Mouse (Mus musculus) MEL (cell line): ENCODE data around the gene Tbck. TPM values are rescaled to one million over a fixed set of nuclear protein-coding genes. Genes with fewer than 3 reads are reported as not detected.

Source experiments
- DNase-seq: peaks from one replicate; pipeline ENCODE4 v3.0.0; 2011; ENCODE audit warnings: low read depth, low spot score
- H3K27ac ChIP-seq: 2 replicates; pipeline ENCODE4 v1.5.1; 2012; ENCODE audit warnings: low read depth, mild to moderate bottlenecking, control low read depth, low read length, moderate library complexity; ENCODE audit not compliant: control insufficient read depth
- H3K27me3 ChIP-seq, 2 experiments: fragments of 150-350 bp in 1 of 2; sonication (generic) in 1 of 2; 2 replicates each; pipeline ENCODE4 v1.6.1; 2012; ENCODE audit warnings: low read length in 2 of 2, mild to moderate bottlenecking in 2 of 2, improper control_type of control experiment in 1 of 2, moderate library complexity in 1 of 2; ENCODE audit not compliant: insufficient read depth in 2 of 2, control insufficient read depth in 1 of 2
- H3K36me3 ChIP-seq, 2 experiments: 2 replicates each; pipeline ENCODE4 v1.6.1; 2012 to 2014; ENCODE audit warnings: low read length in 2 of 2, improper control_type of control experiment in 1 of 2, inconsistent platforms in 1 of 2, mild to moderate bottlenecking in 1 of 2; ENCODE audit not compliant: insufficient read depth in 2 of 2, control insufficient read depth in 1 of 2
- H3K4me1 ChIP-seq, 2 experiments: fragments of 150-350 bp in 1 of 2; sonication (generic) in 1 of 2; 2 replicates each; pipeline ENCODE4 v1.6.1; 2012; ENCODE audit warnings: low read length in 2 of 2, improper control_type of control experiment in 1 of 2, mild to moderate bottlenecking in 1 of 2; ENCODE audit not compliant: insufficient read depth in 2 of 2, control insufficient read depth in 1 of 2
- H3K4me3 ChIP-seq, 2 experiments: fragments of 150-350 bp in 1 of 2; sonication (generic) in 1 of 2; 2 replicates each; pipeline ENCODE4 v1.5.1; 2012; ENCODE audit warnings: low read depth in 2 of 2, low read length in 2 of 2, mild to moderate bottlenecking in 2 of 2, moderate library complexity in 2 of 2, control low read depth in 1 of 2, improper control_type of control experiment in 1 of 2; ENCODE audit not compliant: control insufficient read depth in 1 of 2, insufficient read depth in 1 of 2
- H3K79me2 ChIP-seq: 2 replicates; pipeline ENCODE4 v1.6.1; 2012; ENCODE audit warnings: mild to moderate bottlenecking, low read length, moderate library complexity; ENCODE audit not compliant: control insufficient read depth, poor library complexity, insufficient read depth
- H3K9ac ChIP-seq: 2 replicates; pipeline ENCODE4 v1.6.1; 2012; ENCODE audit warnings: low read depth, mild to moderate bottlenecking, control low read depth, low read length, moderate library complexity; ENCODE audit not compliant: control insufficient read depth, poor library complexity, severe bottlenecking
- H3K9me3 ChIP-seq: fragments of 150-350 bp; sonication (generic); replicated peaks from 2 replicates; pipeline ENCODE4 v1.6.1; 2012; ENCODE audit warnings: mild to moderate bottlenecking, low read length, improper control_type of control experiment, moderate library complexity; ENCODE audit not compliant: insufficient read depth
- CHD1 ChIP-seq: IDR thresholded peaks from 2 replicates; pipeline ENCODE4 v1.6.1; 2012; ENCODE audit warnings: low read depth, mild to moderate bottlenecking, inconsistent platforms, low read length, improper control_type of control experiment
- CTCF ChIP-seq, 3 experiments: IDR thresholded peaks in 2 of 3; conservative IDR thresholded peaks in 1 of 3; 2 replicates each; pipeline ENCODE4 v1.5.1; 2011 to 2012; ENCODE audit warnings: low read length in 3 of 3, low read depth in 2 of 3, mild to moderate bottlenecking in 2 of 3, improper control_type of control experiment in 1 of 3, inconsistent platforms in 1 of 3, mixed read lengths in 1 of 3, moderate library complexity in 1 of 3; ENCODE audit not compliant: control insufficient read depth in 1 of 3, insufficient read depth in 1 of 3, poor library complexity in 1 of 3, severe bottlenecking in 1 of 3
- E2F4 ChIP-seq: IDR thresholded peaks from 2 replicates; pipeline ENCODE4 v1.6.1; 2011; ENCODE audit warnings: low read depth, low read length, improper control_type of control experiment, borderline replicate concordance
- ELF1 ChIP-seq: IDR thresholded peaks from 2 replicates; pipeline ENCODE4 v1.6.1; 2014; ENCODE audit warnings: low read depth, mild to moderate bottlenecking, inconsistent platforms, low read length, improper control_type of control experiment, moderate library complexity
- ETS1 ChIP-seq: IDR thresholded peaks from 2 replicates; pipeline ENCODE4 v1.6.1; 2012; ENCODE audit warnings: low read depth, mild to moderate bottlenecking, inconsistent platforms, low read length, improper control_type of control experiment, moderate library complexity
- GABPA ChIP-seq: IDR thresholded peaks from 2 replicates; pipeline ENCODE4 v1.6.1; 2012; ENCODE audit warnings: low read depth, mild to moderate bottlenecking, inconsistent platforms, low read length, improper control_type of control experiment, moderate library complexity
- GATA1 ChIP-seq: IDR thresholded peaks from 2 replicates; pipeline ENCODE4 v1.6.1; 2011; ENCODE audit warnings: low read depth, low read length, improper control_type of control experiment
- HCFC1 ChIP-seq: IDR thresholded peaks from 2 replicates; pipeline ENCODE4 v1.6.1; 2012; ENCODE audit warnings: low read depth, mild to moderate bottlenecking, inconsistent platforms, low read length, improper control_type of control experiment, moderate library complexity
- KAT2A ChIP-seq: conservative IDR thresholded peaks from 2 replicates; pipeline ENCODE4 v1.6.1; 2012; ENCODE audit warnings: low read depth, low read length, improper control_type of control experiment, inconsistent platforms
- MAX ChIP-seq: IDR thresholded peaks from 2 replicates; pipeline ENCODE4 v1.6.1; 2011; ENCODE audit warnings: low read length, improper control_type of control experiment
- MAZ ChIP-seq: IDR thresholded peaks from 2 replicates; pipeline ENCODE4 v1.6.1; 2012; ENCODE audit warnings: low read depth, mild to moderate bottlenecking, inconsistent platforms, low read length, improper control_type of control experiment
- MYB ChIP-seq: IDR thresholded peaks from 2 replicates; pipeline ENCODE4 v1.6.1; 2011; ENCODE audit warnings: mild to moderate bottlenecking, low read depth, low read length, improper control_type of control experiment
- MYC ChIP-seq: IDR thresholded peaks from 2 replicates; pipeline ENCODE4 v1.6.1; 2011; ENCODE audit warnings: low read depth, mild to moderate bottlenecking, low read length, improper control_type of control experiment, moderate library complexity
- NELFE ChIP-seq: IDR thresholded peaks from 2 replicates; pipeline ENCODE4 v1.6.1; 2011; ENCODE audit warnings: low read depth, low read length, improper control_type of control experiment
- POLR2A ChIP-seq, 2 experiments: IDR thresholded peaks; 2 replicates each; pipeline ENCODE4 v1.6.1; 2011 to 2012; ENCODE audit warnings: low read length in 2 of 2, mild to moderate bottlenecking in 2 of 2, control low read depth in 1 of 2, improper control_type of control experiment in 1 of 2, low read depth in 1 of 2, moderate library complexity in 1 of 2; ENCODE audit not compliant: control insufficient read depth in 1 of 2, insufficient read depth in 1 of 2, poor library complexity in 1 of 2
- POLR2AphosphoS2 ChIP-seq: IDR thresholded peaks from 2 replicates; pipeline ENCODE4 v1.6.1; 2011; ENCODE audit warnings: low read length, improper control_type of control experiment
- POLR2AphosphoS5 ChIP-seq: IDR thresholded peaks from 2 replicates; pipeline ENCODE4 v1.6.1; 2012; ENCODE audit warnings: low read depth, borderline replicate concordance, mild to moderate bottlenecking, inconsistent platforms, low read length, moderate library complexity, mixed read lengths
- TAL1 ChIP-seq: IDR thresholded peaks from 2 replicates; pipeline ENCODE4 v1.6.1; 2012; ENCODE audit warnings: mild to moderate bottlenecking, inconsistent platforms, low read length, moderate library complexity, mixed read lengths
- USF1 ChIP-seq: IDR thresholded peaks from 2 replicates; pipeline ENCODE4 v1.6.1; 2014; ENCODE audit warnings: low read depth, mild to moderate bottlenecking, inconsistent platforms, low read length, improper control_type of control experiment, moderate library complexity
- USF2 ChIP-seq, 2 experiments: IDR thresholded peaks; 2 replicates each; pipeline ENCODE4 v1.6.1; 2011 to 2012; ENCODE audit warnings: improper control_type of control experiment in 2 of 2, low read length in 2 of 2, borderline replicate concordance in 1 of 2, inconsistent platforms in 1 of 2, low read depth in 1 of 2, mild to moderate bottlenecking in 1 of 2; ENCODE audit not compliant: insufficient read depth in 1 of 2
- ZC3H11A ChIP-seq: IDR thresholded peaks from 2 replicates; pipeline ENCODE4 v1.6.1; 2012; ENCODE audit warnings: low read depth, mild to moderate bottlenecking, inconsistent platforms, low read length, improper control_type of control experiment
- ZNF384 ChIP-seq: IDR thresholded peaks from 2 replicates; pipeline ENCODE4 v1.6.1; 2012; ENCODE audit warnings: low read depth, mild to moderate bottlenecking, inconsistent platforms, low read length, improper control_type of control experiment
- polyA plus RNA-seq, 2 experiments: library from polyadenylated mRNA; stranded (reverse) in 1 of 2; unstranded in 1 of 2; fragments of >175 nt in 1 of 2; fragments of >200 nt in 1 of 2; gene quantifications; 2 replicates each; pipeline versions ENCODE4 v1.2.1 to v1.2.4; 2012; ENCODE audit warnings: low replicate concordance in 2 of 2, low read depth in 1 of 2; ENCODE audit not compliant: insufficient read length in 2 of 2, insufficient read depth in 1 of 2, missing spikeins in 1 of 2
- total RNA-seq: library from RNA; depleted of rRNA; stranded (reverse); fragments of 300-350 nt; gene quantifications from 2 replicates; pipeline ENCODE4 v1.2.3, GENCODE M21; 2012

Tbck gene
- total and polyA plus RNA-seq, 3 experiments = 4.6 to 7.5 TPM; not detected in 1

DNA sequence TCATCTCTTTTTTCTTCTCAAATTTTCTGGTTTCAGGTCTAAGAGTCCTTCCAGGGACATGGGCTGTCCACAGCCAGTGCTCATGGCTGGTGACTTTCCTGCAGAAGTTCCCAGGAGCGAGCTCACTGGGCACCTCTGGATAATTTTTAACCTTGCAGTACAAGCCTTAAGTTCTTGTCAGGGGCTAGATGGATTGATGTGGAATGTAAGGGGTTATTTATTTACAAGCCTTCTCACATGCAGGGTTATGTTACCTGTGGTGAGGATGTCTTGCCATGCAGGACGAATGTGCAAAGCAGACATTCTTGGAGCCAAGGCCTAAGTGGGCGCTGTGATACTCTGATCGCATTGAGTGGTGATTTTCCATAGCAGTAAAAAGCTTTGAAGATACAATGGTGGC lies 181.7 kb downstream of the Tbck start:
- H3K36me3 ChIP-seq = peaks cover 0 to 3% of the 10 kb centered on the region in 2 experiments; a peak in 2 of 4 replicates
- TF ChIP-seq CHD1 = no peak
- TF ChIP-seq POLR2AphosphoS2 = no peak
- TF ChIP-seq ETS1 = no peak
- TF ChIP-seq MAX = no peak
- no peak for TF ChIP-seq E2F4
- TF ChIP-seq USF2 (IDR thresholded peaks at IDR 0.05; ENCODE audit: borderline replicate concordance in 1 of 2, insufficient read depth in 1 of 2, low read depth in 1 of 2, low read length in 2 of 2) = no peak
- TF ChIP-seq MYC = no peak
- TF ChIP-seq ZNF384 = no peak
- no peak for TF ChIP-seq HCFC1
- no peak for TF ChIP-seq CTCF (IDR thresholded peaks at IDR 0.05 in 2 of 3, conservative IDR thresholded peaks at IDR 0.05 in 1 of 3; ENCODE audit: control insufficient read depth in 1 of 3, insufficient read depth in 1 of 3, low read depth in 2 of 3, low read length in 3 of 3, poor library complexity in 1 of 3, severe bottlenecking in 1 of 3)
- TF ChIP-seq, all 39 proteins: peak for 0
- H3K27ac ChIP-seq = no peak overlapping the region
- H3K4me1 ChIP-seq = peaks cover 5 to 17% of the 10 kb centered on the region in 2 experiments
- no peak overlapping the region for H3K9ac ChIP-seq
- DNase-seq = no peak
- no peak overlapping the region for H3K4me3 ChIP-seq
- no peaks in the 10 kb centered on the region for H3K9me3 ChIP-seq
- no peaks in the 10 kb centered on the region for H3K79me2 ChIP-seq
- H3K27me3 ChIP-seq = no peaks in the 10 kb centered on the region; a peak in 1 of 4 replicates

GRCm38 (mm10) chr3:132866984-132867383 lies 183.0 kb downstream of the Tbck start:
- no peak for DNase-seq
- Histone ChIP-seq H3K36me3 (peaks cover 0 to 3% of the 10 kb centered on the region in 2 experiments; a peak in 2 of 4 replicates), H3K27ac (no peak overlapping the region), H3K27me3 (no peaks in the 10 kb centered on the region; a peak in 1 of 4 replicates), H3K4me3 (no peak overlapping the region), H3K9me3 (no peaks in the 10 kb centered on the region), H3K9ac (no peak overlapping the region), H3K79me2 (no peaks in the 10 kb centered on the region), H3K4me1 (peaks cover 5 to 14% of the 10 kb centered on the region in 2 experiments)
- TF ChIP-seq GATA1 (no peak), GABPA (no peak), CHD1 (no peak), POLR2A (IDR thresholded peaks at IDR 0.05; ENCODE audit: control insufficient read depth in 1 of 2, insufficient read depth in 1 of 2, low read depth in 1 of 2, low read length in 2 of 2, poor library complexity in 1 of 2) (no peak), USF1 (no peak), MYB (no peak), MAX (no peak), ELF1 (no peak), ZC3H11A (no peak), NELFE (no peak), POLR2AphosphoS5 (no peak), TAL1 (no peak), USF2 (IDR thresholded peaks at IDR 0.05; ENCODE audit: borderline replicate concordance in 1 of 2, insufficient read depth in 1 of 2, low read depth in 1 of 2, low read length in 2 of 2) (no peak), ETS1 (no peak), MAZ (no peak), KAT2A (no peak)
